Mouse (Mus musculus): ENCODE measurements at regions not wholly inside any gene's neighbourhood (a gene's known extent, or its start where the extent isn't known, plus 50 kb on each side); places are given as distances from the start of the nearest gene placed in this dataset.

GRCm38 (mm10) chr17:89802148-89802547 lies 108.1 kb downstream of the Gm10184 start:
- DNase-seq = no peak

- DNase-seq = no peak
These were observed 132.7 kb downstream of the Gm10184 start for GRCm38 (mm10) chr17:89777570-89777969.

GRCm38 (mm10) chr17:89766229-89766875 lies 143.9 kb downstream of the Gm10184 start:
- no peak for DNase-seq

DNA sequence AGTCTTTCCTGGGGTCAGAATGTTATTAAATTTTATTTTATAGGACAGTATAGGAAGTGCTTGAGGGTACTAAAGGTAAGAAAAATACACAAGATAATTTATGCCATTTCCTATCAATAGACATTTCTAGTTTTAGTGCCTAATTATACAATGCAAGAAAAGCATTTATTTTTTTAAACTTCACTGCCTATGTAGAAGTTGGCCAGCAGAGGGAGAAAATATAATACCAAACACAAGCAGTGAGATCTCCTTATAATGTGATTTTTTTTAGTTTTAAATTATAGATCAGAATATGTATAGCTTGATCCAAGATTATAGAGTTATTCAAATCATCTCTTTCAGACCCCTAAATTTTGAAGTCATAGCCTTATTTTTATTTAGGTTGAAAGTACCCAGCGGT lies 172.8 kb downstream of the Gm10184 start:
- no peak for DNase-seq

GRCm38 (mm10) chr17:89725534-89725933 lies 184.7 kb downstream of the Gm10184 start:
- no peak for DNase-seq

- DNase-seq = no peak
These were observed 228.5 kb downstream of the Gm10184 start for GRCm38 (mm10) chr17:89681798-89682197.

DNA sequence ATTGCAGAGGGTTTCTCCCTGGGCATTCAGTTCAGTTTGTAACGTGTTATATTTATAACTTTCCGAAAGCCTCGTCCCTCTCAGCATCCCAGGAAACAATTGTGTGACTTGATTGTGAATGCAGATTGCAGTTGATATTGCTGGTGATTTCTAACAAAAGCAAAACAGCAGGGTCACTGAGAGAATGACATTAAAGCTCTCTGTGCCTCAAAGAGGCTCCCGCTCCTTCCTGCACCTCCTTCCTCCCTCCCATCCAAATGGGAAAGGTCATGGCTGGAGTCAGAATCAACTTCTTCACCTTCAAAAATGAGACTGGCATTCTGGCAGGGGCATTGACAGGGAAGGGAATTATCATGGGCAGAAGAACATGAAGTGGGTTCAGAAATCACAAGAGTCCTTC lies 251.9 kb downstream of the Gm10184 start:
- DNase-seq = no peak

GRCm38 (mm10) chr17:89656211-89656610 lies 254.0 kb downstream of the Gm10184 start:
- no peak for DNase-seq

DNA sequence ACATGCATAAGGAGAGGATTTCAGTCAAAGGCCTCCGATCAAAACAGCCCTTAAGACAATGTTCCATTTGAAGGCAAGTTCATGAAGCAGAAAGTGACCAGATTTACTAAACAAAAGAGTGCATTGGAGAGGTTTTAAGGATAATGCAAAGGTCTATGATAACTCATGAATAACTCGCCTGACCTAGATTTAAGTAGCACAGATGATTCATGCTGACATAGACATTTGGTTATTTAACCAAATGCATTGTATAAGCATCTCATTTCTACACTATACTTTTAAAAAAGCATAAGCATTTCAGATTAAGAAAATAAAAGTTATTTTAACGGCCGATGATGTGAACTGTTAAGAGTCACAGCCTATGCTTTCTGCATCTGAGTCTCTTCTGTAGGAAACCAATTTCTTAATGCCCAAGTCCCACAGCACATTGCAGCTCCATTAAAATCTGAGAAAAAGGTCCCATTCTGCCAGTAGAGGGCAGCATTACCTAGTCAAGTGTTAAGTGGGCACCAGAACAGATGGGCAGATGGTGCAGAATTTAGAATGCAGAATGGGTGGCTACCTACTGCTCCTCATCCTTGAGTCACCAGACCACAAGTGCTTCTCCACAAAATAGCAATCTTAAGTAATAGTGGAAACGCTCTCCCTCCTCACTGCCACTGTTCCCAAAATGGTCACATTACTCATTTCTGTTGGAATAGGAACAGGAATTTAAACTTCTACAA lies 256.0 kb downstream of the Gm10184 start:
- peak; percentile 2 to 10 for DNase-seq

GRCm38 (mm10) chr17:89646000-89646399 lies 264.2 kb downstream of the Gm10184 start:
- DNase-seq = no peak
